Mouse (Mus musculus) frontal cortex, adult 2 months (tissue): ENCODE data around the gene Zc3h7b. TPM values are rescaled to one million over a fixed set of nuclear protein-coding genes. Genes with fewer than 3 reads are reported as not detected.

Experiments used
- DNase-seq, 2 experiments: peaks; one replicate each; pipeline ENCODE4 v3.0.0; 2022; ENCODE audit warnings: low spot score in 1 of 2; ENCODE audit errors: extremely low spot score in 1 of 2
- polyA plus RNA-seq: library from polyadenylated mRNA; depleted of rRNA; stranded (reverse); fragments of >200 nt; gene quantifications from 2 replicates; pipeline ENCODE4 v1.2.3, GENCODE M21; 2012

Zc3h7b gene
- polyA plus RNA-seq, 1 experiment = 89.3 TPM

DNA sequence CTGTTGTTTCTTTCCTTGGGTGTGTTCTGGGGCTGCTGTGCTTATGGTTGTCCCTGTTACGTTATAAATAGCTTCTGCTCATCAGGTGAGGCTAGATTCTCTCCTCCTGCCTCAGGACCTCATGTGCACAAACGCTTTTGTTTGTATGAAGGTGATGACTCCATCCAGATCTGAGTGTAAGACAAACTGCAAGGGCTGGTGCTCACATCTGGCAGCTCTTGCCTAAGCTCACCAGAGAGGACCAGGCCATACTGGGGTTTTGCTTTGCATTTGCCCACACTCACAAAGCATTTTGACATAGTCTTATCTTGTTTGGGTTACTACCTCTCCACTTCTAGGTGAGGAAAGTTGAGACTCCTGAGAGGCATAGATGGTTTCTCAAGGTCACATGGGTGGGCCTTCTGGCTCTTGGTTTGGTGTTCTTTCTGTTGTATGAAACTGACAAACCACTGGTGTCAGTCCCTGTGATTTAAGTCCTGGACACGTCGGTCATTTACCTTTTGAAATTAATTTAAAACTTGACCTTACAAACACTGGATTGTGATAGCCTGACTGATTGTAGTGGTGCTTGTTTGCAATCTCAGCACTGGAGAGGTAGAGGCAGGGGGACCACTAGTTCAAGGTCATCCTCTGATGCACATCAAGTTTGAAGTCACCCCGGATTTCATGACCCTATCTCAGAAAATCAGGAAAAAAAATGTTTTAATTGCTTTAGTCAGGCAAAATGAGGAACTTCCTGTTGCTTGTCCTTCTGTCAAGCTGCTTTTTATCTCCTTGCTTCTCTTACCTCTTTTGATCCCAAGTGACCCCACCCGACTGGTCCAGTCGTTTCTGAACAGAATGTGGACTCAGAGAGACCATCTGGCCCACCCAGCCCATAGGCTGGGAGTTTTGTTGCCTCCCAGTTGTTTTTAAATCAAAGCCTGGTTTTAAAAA, 68.1 kb downstream of the Zc3h7b start:
- no peak for DNase-seq

DNA sequence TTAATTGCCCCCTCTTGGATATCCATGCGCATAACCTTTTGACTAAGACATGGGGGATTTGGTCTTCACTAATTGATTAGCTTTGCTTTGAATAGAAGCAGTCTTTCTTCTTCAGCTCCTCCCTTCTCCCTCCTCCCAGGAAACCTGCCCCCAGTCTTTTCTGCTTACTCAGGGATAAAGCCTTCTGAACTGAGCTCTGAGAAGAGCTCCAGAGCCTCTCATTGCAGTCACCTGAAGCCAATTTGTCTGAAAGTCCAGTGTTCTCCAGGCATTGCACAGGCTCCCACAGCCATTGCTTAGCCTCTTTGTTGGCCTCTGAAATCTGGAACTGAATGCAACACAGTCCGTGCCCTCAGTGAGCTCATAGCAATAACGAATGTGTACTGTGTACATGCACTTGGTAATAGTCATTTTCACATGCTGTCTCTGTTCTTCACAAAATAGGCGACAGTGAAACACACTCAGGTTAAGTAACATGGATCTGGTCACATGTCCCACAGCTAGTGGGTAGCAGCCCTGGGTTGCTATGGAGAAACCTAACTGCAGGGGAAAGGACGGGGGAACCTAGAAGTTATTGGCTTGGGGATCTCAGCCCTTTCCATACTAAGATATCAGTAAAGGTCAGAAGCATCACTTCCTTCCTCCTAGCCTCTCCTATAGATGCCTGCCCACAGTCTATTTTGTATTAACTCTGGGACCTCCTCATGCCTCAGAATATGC, 69.3 kb downstream of the Zc3h7b start:
- no peak for DNase-seq

DNA sequence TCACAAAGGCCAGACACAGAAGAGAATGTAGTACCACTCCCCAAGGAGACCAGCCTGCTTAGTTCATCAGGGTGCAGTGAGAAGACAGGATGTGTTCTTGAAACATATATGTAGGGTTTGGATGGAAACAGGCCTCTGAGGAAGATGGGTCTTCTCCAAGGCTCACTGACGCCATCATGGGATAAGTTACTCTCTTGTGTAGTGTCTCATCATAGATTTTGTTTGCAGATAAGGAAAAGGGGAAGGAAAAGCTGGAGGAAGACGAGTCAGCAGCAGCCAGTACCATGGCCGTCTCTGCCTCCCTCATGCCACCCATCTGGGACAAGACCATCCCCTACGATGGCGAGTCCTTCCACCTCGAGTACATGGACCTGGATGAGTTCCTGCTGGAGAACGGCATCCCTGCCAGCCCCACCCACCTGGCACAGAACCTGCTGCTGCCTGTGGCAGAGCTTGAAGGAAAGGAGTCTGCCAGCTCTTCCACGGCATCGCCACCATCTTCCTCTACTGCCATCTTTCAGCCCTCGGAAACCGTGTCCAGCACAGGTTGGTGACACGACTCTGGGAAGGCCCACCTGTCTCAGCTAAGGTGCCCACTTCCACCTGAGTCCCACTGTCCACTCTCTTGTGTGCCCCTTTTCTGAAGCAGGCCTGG, 70.0 kb downstream of the Zc3h7b start:
- no peak for DNase-seq

DNA sequence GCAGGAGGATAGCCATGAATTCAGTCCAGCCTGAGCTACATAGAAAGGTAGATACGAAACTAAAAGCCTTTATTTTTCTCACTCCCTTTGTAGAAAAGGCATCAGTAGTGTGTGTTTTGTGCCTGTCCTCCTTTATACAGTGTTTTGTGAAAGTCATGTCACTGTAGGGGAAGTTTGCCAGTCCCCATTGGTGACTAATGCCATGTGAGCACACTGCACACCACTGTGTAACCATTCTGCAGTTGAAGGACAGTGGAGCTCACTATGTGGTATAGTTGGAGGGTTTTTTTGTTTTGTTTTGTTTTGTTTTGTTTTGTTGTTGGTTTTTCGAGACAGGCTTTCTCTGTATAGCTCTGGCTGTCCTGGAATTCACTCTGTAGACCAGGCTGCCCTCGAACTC, 73.5 kb downstream of the Zc3h7b start:
- no peak for DNase-seq

DNA sequence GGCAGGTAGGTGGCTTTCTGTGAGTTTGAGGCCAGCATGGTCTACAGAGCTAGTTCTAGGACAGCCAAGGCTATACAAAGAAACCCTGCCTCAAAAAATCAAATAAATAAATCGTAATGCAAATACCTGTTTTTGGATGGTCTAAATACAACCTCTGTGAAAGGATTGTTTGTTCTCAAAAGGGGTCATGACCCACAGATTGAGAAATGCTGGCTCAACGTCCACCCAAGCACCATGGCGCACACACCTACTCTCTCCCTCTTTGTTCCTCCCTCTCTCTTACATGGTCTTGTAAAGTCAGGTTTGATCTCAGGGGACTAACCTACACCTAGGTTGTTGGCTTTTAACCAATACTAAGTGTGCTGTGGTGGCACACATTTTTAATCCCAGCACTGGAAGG, 77.8 kb downstream of the Zc3h7b start:
- DNase-seq = no peak

DNA sequence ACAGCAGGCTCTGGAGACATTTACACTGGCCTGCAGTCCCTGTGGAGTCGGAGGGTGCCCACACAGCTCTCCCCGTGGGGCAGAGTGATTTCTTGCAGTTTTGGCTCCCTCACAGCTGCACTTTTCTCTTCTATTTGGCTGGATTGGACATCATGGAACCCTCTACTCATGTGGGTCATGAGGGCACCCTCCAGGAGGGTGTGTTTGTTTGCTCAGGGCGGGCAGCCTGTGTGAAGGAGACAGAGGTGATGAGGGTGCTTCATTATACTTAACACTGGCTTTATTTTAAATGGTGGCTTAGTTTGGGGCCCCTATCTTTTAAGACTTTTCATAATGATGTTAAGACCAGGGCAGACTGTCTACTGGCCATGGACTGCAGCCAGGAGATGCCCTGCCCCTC, 80.0 kb downstream of the Zc3h7b start:
- no peak for DNase-seq

GRCm38 (mm10) chr15:81828426-81829207, 83.8 kb downstream of the Zc3h7b start:
- DNase-seq = no peak

- no peak for DNase-seq
Observed at GRCm38 (mm10) chr15:81829208-81829580, 84.3 kb downstream of the Zc3h7b start.

DNA sequence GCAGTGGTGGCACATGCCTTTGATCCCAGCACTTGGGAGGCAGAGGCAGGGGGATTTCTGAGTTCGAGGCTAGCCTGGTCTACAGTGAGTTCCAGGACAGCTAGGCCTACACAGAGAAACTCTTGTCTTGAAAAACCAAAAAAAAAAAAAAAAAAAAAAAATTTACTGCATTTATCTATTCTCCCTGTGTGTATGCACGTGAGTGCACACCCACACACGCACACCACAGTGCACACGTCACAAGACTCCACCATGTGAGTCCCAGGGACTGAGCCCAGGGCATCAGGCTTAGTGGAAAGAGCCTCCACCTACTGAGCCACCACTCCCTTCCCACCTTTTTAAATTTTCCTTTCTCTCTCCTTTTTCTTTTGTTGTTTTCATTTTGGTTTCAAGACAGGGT, 85.7 kb downstream of the Zc3h7b start:
- DNase-seq = no peak

DNA sequence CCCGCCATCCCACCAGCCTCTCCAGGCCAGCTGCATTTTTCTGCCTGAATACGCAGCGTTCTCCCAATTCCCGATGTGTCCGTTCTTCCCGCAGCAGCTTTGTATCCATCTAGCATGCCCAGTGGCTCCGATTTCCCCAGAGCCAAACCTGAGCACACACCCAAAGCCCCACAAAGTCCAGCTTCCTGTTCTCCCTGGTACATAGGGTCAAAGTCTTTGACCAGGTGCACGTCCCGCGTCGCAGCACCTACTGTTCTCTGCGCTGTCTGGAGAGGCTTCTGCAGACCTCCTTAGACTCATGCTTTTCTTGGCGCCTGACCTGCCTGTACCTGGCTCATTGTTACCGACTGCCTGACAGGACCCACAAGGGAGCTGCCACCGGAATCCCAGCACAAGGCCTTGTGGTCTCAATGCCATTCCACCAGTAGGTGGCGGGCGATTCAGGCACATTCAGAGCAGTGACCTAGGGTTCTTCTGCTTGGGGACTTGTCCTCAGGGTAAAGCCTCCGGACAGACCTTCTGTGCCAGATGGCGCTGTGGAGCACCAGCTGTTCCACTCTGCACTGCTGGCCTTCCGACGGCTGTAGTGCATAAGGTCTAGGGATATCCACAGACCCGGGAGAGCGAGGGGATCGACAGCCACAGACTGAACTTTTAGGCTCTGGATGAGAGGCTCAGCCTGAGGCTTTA, 86.4 kb downstream of the Zc3h7b start:
- DNase-seq = peak; percentile 72 to 92

- DNase-seq = no peak
Observed at GRCm38 (mm10) chr15:81832219-81832618, 87.4 kb downstream of the Zc3h7b start.

- no peak for DNase-seq
Observed at GRCm38 (mm10) chr15:81833481-81833880, 88.6 kb downstream of the Zc3h7b start.

DNA sequence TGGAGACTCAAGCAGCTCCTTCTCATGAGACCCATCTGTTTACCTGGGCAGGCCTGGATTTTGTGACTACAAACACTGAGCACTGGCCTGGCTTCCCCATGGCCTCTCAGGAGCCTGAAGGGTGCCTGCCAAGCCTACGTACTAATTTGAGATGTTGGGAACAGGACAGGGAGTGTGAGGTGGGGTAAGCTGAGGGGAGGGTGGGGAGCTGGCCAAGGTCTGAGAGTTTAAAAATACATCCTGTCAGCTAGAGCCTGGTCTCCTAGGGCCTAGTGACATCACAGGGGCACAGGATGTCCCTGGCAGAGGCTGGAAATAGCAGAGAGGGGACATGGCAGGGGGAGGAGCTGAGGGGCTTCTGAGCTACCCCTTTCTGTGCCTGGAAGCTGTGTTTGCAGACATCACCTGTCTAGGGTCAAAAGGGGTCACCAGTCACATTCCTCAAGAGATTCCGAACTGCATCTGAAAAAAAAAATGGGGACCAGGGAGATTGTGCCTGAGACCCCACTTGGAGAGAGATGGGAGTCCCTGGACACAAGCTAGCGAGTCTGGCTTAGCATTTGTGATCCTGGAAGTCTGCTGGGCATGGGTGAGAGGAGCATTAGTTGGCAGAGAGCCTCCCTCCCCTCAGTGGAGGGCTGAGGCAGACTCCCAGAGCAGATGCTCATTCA, 89.4 kb downstream of the Zc3h7b start:
- DNase-seq = no peak

DNA sequence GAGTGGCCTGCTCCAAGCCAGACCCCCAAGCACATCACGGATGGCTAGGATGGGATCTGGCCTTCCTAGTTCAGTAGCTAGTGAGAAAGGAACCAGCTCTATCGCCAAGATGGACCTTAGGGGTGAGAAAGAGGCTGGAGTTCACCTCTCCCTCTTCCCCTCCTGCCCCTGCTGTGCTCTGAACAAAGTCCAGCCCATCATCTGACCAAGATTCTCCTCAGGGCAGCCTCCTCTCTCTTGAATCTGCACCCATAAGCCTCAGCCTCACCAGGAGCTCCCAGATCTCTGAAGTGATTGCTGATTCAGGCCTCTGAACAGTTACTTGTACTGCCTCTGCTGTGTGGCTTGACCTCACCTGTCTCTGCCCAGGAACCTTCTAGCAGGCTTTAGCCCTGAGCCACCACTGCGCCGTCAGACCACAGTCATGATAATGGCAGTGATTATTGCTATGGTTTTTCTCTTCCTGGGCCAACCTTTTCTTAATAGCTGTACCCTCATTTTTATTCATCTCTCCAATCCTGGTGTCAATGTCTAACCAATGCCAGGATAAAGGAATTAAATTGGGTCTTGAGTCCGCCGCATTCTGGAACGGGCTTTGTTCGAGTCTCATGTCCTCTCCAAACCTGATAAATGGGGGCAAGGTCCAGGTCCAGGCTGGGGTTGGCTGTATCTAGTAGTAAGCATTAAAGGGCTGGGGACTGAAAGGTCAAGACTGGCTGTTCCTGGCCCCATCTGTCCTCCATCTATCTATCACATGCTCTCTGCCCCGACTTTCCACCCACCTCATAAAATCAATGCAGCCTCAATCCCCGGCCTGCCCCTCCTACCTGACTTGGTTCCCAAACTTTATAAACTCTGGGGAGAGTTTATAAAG, 90.4 kb downstream of the Zc3h7b start:
- DNase-seq = no peak

DNA sequence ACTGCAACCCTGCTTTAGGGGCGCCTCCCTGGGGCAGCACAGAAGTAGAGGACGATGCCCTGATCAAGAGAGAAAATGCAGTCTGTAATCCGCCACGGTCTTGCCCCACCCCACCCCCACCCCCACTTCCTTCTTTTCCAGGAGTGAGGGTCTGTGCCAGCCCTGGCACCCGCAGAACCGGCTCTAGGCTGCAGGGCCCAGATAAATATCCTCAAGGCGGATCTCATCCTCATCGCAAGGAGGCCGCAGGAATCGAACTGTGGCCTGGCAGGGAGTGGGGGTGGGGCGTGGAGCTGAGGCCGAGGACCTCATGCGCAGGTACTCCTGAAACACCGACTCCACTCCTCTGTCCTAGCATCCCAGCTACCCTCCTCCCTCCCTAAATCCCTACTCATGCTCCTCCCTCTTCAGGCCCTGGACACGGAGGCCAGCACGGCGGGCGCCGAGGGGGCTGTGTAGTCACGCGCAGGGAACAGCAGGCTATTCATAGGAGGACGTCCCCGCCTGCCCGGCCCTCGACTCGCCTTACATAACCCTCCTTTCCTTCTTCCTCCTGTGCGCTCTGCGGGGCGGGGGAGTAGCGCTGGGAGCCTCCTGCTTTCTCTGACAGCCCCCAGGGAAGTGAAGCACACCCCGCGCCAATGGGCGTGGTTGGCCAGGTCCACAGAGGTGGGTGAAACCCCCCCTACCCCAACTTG, 91.4 kb downstream of the Zc3h7b start:
- DNase-seq = peak; percentile 89 to 92

DNA sequence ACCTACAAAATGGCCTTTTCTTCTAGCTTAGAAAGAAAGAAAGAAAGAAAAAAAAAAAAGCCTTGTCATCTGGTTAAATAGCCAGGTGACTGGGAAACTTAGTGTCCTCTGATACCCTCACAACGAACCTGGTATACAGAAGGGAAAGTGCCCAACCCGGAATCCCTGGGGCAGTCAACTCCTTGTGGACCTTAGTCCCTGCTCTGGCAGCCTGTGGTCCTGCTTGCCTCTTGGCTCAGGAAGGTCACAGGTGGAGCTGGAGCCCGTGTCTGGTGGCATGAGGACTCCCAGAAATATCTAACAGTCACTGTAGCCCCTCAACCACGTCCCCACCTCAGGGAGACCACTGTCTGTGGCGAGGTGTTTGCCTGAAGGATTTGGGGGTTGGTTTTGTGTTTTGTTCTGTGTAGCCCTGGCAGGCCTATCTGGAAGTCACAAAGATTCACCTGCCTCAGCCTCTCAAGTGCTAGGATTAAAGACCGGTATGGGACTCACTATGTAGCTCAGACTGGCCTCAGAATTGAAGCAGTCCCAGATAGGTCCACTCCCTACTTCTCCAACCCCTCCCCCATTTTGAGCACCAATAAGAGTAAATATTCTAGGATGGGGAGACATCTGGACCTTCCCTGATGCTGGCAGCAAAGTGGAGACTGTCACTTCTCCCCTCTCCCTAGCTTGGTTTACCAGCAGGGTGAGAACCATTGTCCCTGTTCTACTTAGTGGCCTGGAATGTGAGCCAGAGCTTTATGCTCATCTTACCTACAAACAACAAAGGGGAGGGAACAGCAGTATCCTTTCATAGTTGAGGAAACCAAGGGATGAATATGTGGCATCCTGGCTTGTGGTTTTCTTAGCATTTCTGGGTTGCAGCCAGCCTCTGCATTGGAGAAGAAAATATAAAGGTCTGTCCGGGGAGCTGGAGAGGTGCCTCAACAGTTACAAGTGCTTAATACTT, 92.4 kb downstream of the Zc3h7b start:
- no peak for DNase-seq
